Mouse (Mus musculus) MEL (cell line): ENCODE measurements around the gene Mycbp2. TPM values are rescaled to one million over a fixed set of nuclear protein-coding genes. Genes with fewer than 3 reads are reported as not detected.

Source experiments
- DNase-seq: peaks from one replicate; pipeline ENCODE4 v3.0.0; 2011; ENCODE audit warnings: low read depth, low spot score
- H3K27ac ChIP-seq: 2 replicates; pipeline ENCODE4 v1.5.1; 2012; ENCODE audit warnings: low read depth, mild to moderate bottlenecking, control low read depth, low read length, moderate library complexity; ENCODE audit not compliant: control insufficient read depth
- H3K27me3 ChIP-seq, 2 experiments: fragments of 150-350 bp in 1 of 2; sonication (generic) in 1 of 2; 2 replicates each; pipeline ENCODE4 v1.6.1; 2012; ENCODE audit warnings: low read length in 2 of 2, mild to moderate bottlenecking in 2 of 2, improper control_type of control experiment in 1 of 2, moderate library complexity in 1 of 2; ENCODE audit not compliant: insufficient read depth in 2 of 2, control insufficient read depth in 1 of 2
- H3K36me3 ChIP-seq, 2 experiments: 2 replicates each; pipeline ENCODE4 v1.6.1; 2012 to 2014; ENCODE audit warnings: low read length in 2 of 2, improper control_type of control experiment in 1 of 2, inconsistent platforms in 1 of 2, mild to moderate bottlenecking in 1 of 2; ENCODE audit not compliant: insufficient read depth in 2 of 2, control insufficient read depth in 1 of 2
- H3K4me1 ChIP-seq, 2 experiments: fragments of 150-350 bp in 1 of 2; sonication (generic) in 1 of 2; 2 replicates each; pipeline ENCODE4 v1.6.1; 2012; ENCODE audit warnings: low read length in 2 of 2, improper control_type of control experiment in 1 of 2, mild to moderate bottlenecking in 1 of 2; ENCODE audit not compliant: insufficient read depth in 2 of 2, control insufficient read depth in 1 of 2
- H3K4me3 ChIP-seq, 2 experiments: fragments of 150-350 bp in 1 of 2; sonication (generic) in 1 of 2; 2 replicates each; pipeline ENCODE4 v1.5.1; 2012; ENCODE audit warnings: low read depth in 2 of 2, low read length in 2 of 2, mild to moderate bottlenecking in 2 of 2, moderate library complexity in 2 of 2, control low read depth in 1 of 2, improper control_type of control experiment in 1 of 2; ENCODE audit not compliant: control insufficient read depth in 1 of 2, insufficient read depth in 1 of 2
- H3K79me2 ChIP-seq: 2 replicates; pipeline ENCODE4 v1.6.1; 2012; ENCODE audit warnings: mild to moderate bottlenecking, low read length, moderate library complexity; ENCODE audit not compliant: control insufficient read depth, poor library complexity, insufficient read depth
- H3K9ac ChIP-seq: 2 replicates; pipeline ENCODE4 v1.6.1; 2012; ENCODE audit warnings: low read depth, mild to moderate bottlenecking, control low read depth, low read length, moderate library complexity; ENCODE audit not compliant: control insufficient read depth, poor library complexity, severe bottlenecking
- H3K9me3 ChIP-seq: fragments of 150-350 bp; sonication (generic); replicated peaks from 2 replicates; pipeline ENCODE4 v1.6.1; 2012; ENCODE audit warnings: mild to moderate bottlenecking, low read length, improper control_type of control experiment, moderate library complexity; ENCODE audit not compliant: insufficient read depth
- BHLHE40 ChIP-seq: IDR thresholded peaks from 2 replicates; pipeline ENCODE4 v1.6.1; 2012; ENCODE audit warnings: low read depth, mild to moderate bottlenecking, inconsistent platforms, low read length, improper control_type of control experiment, borderline replicate concordance
- EP300 ChIP-seq, 2 experiments: IDR thresholded peaks; 2 replicates each; pipeline ENCODE4 v1.6.1; 2011; ENCODE audit warnings: improper control_type of control experiment in 2 of 2, low read length in 2 of 2, low read depth in 1 of 2, mild to moderate bottlenecking in 1 of 2
- GATA1 ChIP-seq: IDR thresholded peaks from 2 replicates; pipeline ENCODE4 v1.6.1; 2011; ENCODE audit warnings: low read depth, low read length, improper control_type of control experiment
- HCFC1 ChIP-seq: IDR thresholded peaks from 2 replicates; pipeline ENCODE4 v1.6.1; 2012; ENCODE audit warnings: low read depth, mild to moderate bottlenecking, inconsistent platforms, low read length, improper control_type of control experiment, moderate library complexity
- JUND ChIP-seq: IDR thresholded peaks from 2 replicates; pipeline ENCODE4 v1.6.1; 2011; ENCODE audit warnings: low read depth, mild to moderate bottlenecking, improper control_type of control experiment, low read length
- MAX ChIP-seq: IDR thresholded peaks from 2 replicates; pipeline ENCODE4 v1.6.1; 2011; ENCODE audit warnings: low read length, improper control_type of control experiment
- MAZ ChIP-seq: IDR thresholded peaks from 2 replicates; pipeline ENCODE4 v1.6.1; 2012; ENCODE audit warnings: low read depth, mild to moderate bottlenecking, inconsistent platforms, low read length, improper control_type of control experiment
- MEF2A ChIP-seq: IDR thresholded peaks from 2 replicates; pipeline ENCODE4 v1.6.1; 2014; ENCODE audit warnings: low read depth, mild to moderate bottlenecking, inconsistent platforms, low read length, improper control_type of control experiment; ENCODE audit not compliant: poor library complexity, insufficient replicate concordance, severe bottlenecking; ENCODE audit errors: extremely low read depth
- NELFE ChIP-seq: IDR thresholded peaks from 2 replicates; pipeline ENCODE4 v1.6.1; 2011; ENCODE audit warnings: low read depth, low read length, improper control_type of control experiment
- POLR2AphosphoS2 ChIP-seq: IDR thresholded peaks from 2 replicates; pipeline ENCODE4 v1.6.1; 2011; ENCODE audit warnings: low read length, improper control_type of control experiment
- POLR2AphosphoS5 ChIP-seq: IDR thresholded peaks from 2 replicates; pipeline ENCODE4 v1.6.1; 2012; ENCODE audit warnings: low read depth, borderline replicate concordance, mild to moderate bottlenecking, inconsistent platforms, low read length, moderate library complexity, mixed read lengths
- RAD21 ChIP-seq: IDR thresholded peaks from 2 replicates; pipeline ENCODE4 v1.6.1; 2011; ENCODE audit warnings: mild to moderate bottlenecking, low read depth, low read length, improper control_type of control experiment
- RCOR1 ChIP-seq: IDR thresholded peaks from 2 replicates; pipeline ENCODE4 v1.6.1; 2012; ENCODE audit warnings: low read depth, mild to moderate bottlenecking, inconsistent platforms, low read length, improper control_type of control experiment
- SIN3A ChIP-seq: IDR thresholded peaks from 2 replicates; pipeline ENCODE4 v1.6.1; 2012; ENCODE audit warnings: low read length, improper control_type of control experiment, inconsistent platforms
- TAL1 ChIP-seq: IDR thresholded peaks from 2 replicates; pipeline ENCODE4 v1.6.1; 2012; ENCODE audit warnings: mild to moderate bottlenecking, inconsistent platforms, low read length, moderate library complexity, mixed read lengths
- UBTF ChIP-seq: IDR thresholded peaks from 2 replicates; pipeline ENCODE4 v1.6.1; 2012; ENCODE audit warnings: low read depth, mild to moderate bottlenecking, inconsistent platforms, low read length, improper control_type of control experiment, moderate library complexity, borderline replicate concordance; ENCODE audit not compliant: insufficient read depth
- USF1 ChIP-seq: IDR thresholded peaks from 2 replicates; pipeline ENCODE4 v1.6.1; 2014; ENCODE audit warnings: low read depth, mild to moderate bottlenecking, inconsistent platforms, low read length, improper control_type of control experiment, moderate library complexity
- USF2 ChIP-seq, 2 experiments: IDR thresholded peaks; 2 replicates each; pipeline ENCODE4 v1.6.1; 2011 to 2012; ENCODE audit warnings: improper control_type of control experiment in 2 of 2, low read length in 2 of 2, borderline replicate concordance in 1 of 2, inconsistent platforms in 1 of 2, low read depth in 1 of 2, mild to moderate bottlenecking in 1 of 2; ENCODE audit not compliant: insufficient read depth in 1 of 2
- ZC3H11A ChIP-seq: IDR thresholded peaks from 2 replicates; pipeline ENCODE4 v1.6.1; 2012; ENCODE audit warnings: low read depth, mild to moderate bottlenecking, inconsistent platforms, low read length, improper control_type of control experiment
- ZKSCAN1 ChIP-seq: IDR thresholded peaks from 2 replicates; pipeline ENCODE4 v1.6.1; 2012; ENCODE audit warnings: low read depth, mild to moderate bottlenecking, inconsistent platforms, low read length, improper control_type of control experiment, moderate library complexity
- ZMIZ1 ChIP-seq: IDR thresholded peaks from 2 replicates; pipeline ENCODE4 v1.6.1; 2012; ENCODE audit warnings: low read depth, mild to moderate bottlenecking, inconsistent platforms, low read length, improper control_type of control experiment, moderate library complexity
- ZNF384 ChIP-seq: IDR thresholded peaks from 2 replicates; pipeline ENCODE4 v1.6.1; 2012; ENCODE audit warnings: low read depth, mild to moderate bottlenecking, inconsistent platforms, low read length, improper control_type of control experiment
- polyA plus RNA-seq, 2 experiments: library from polyadenylated mRNA; stranded (reverse) in 1 of 2; unstranded in 1 of 2; fragments of >175 nt in 1 of 2; fragments of >200 nt in 1 of 2; gene quantifications; 2 replicates each; pipeline versions ENCODE4 v1.2.1 to v1.2.4; 2012; ENCODE audit warnings: low replicate concordance in 2 of 2, low read depth in 1 of 2; ENCODE audit not compliant: insufficient read length in 2 of 2, insufficient read depth in 1 of 2, missing spikeins in 1 of 2
- total RNA-seq: library from RNA; depleted of rRNA; stranded (reverse); fragments of 300-350 nt; gene quantifications from 2 replicates; pipeline ENCODE4 v1.2.3, GENCODE M21; 2012

Mycbp2 gene
- total and polyA plus RNA-seq, 3 experiments, result 9.1 to 28.0 (median 23.4) TPM

DNA sequence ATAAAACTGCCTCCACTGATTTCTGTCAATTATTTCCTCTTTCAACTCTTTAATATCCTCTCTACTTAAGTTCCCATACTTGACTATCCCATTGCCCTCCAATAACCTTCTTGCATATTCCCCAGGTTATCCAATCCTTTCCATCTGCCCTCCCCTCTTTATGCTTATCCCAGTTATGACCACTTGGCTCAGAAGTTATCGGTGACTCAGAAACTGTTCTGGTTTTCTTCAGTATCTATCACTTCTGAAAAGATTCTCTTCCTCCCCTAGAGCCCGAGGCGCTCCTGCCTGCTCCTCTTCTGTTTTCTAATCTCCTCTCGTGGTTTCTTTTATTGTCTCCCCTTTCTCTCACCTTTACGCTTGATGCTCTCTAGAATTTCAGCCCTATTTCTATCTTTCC is 2.8 kb downstream of the Mycbp2 start:
- peak; percentile 46 for DNase-seq
- Histone ChIP-seq H3K9ac (no peak overlapping the region), H3K79me2 (peaks cover 30% of the 10 kb centered on the region), H3K4me3 (peak overlapping the region in 1 of 2 experiments; percentile 23; a peak in 1 of 4 replicates), H3K9me3 (no peaks in the 10 kb centered on the region)
- no peak for TF ChIP-seq TAL1
- TF ChIP-seq ZMIZ1, result no peak
- no peak for TF ChIP-seq ZC3H11A
- no peak for TF ChIP-seq MAX
- no peak for TF ChIP-seq MAZ
- TF ChIP-seq MEF2A, result no peak
- TF ChIP-seq USF1, result no peak
- TF ChIP-seq HCFC1, result no peak
- TF ChIP-seq POLR2AphosphoS5, result no peak
- TF ChIP-seq BHLHE40, result no peak
- TF ChIP-seq ZKSCAN1, result no peak
- TF ChIP-seq NELFE, result no peak
- no peak for TF ChIP-seq UBTF
- no peak for TF ChIP-seq JUND
- TF ChIP-seq GATA1, result peak; percentile 34; the same call in 1 of the 2 replicates
- TF ChIP-seq RCOR1, result peak; percentile 56; the same call in 1 of the 2 replicates
- TF ChIP-seq SIN3A, result no peak
- no peak for TF ChIP-seq RAD21
- TF ChIP-seq EP300 (IDR thresholded peaks at IDR 0.05; ENCODE audit: low read depth in 1 of 2, low read length in 2 of 2), result peak in 1 of 2 experiments; percentile 3; a peak in 1 of 4 replicates
- no peak for TF ChIP-seq POLR2AphosphoS2
- TF ChIP-seq USF2 (IDR thresholded peaks at IDR 0.05; ENCODE audit: borderline replicate concordance in 1 of 2, insufficient read depth in 1 of 2, low read depth in 1 of 2, low read length in 2 of 2), result no peak
- TF ChIP-seq ZNF384, result no peak
- TF ChIP-seq, all 39 proteins: peak for 3
- Histone ChIP-seq H3K4me1 (peaks cover 15 to 16% of the 10 kb centered on the region in 2 experiments), H3K36me3 (peaks cover 0 to 32% of the 10 kb centered on the region in 2 experiments; a peak in 2 of 4 replicates), H3K27ac (no peak overlapping the region), H3K27me3 (no peaks in the 10 kb centered on the region)
